Mouse (Mus musculus) gastrocnemius, postnatal 4 days (tissue): ENCODE results near the gene Usp50. TPM values are rescaled to one million over a fixed set of nuclear protein-coding genes. Genes with fewer than 3 reads are reported as not detected.

Experiments used
- DNase-seq, 2 experiments: peaks; one replicate each; pipeline ENCODE4 v3.0.0; 2021 to 2022; ENCODE audit warnings: low spot score in 2 of 2, mixed read lengths in 2 of 2
- long read RNA-seq, 2 experiments: library from polyadenylated mRNA; stranded (forward); transcript quantifications; one replicate each; pipeline ENCODE4 v2.0.0; 2021
- total RNA-seq, 2 experiments: library from RNA; stranded (reverse); gene quantifications; 2 replicates each; pipeline ENCODE4 v1.2.3; 2021

Gene Usp50
- not detected for total RNA-seq
- long read RNA-seq, experiment 1, partial matches to known transcripts: 0 of 1 reads
- long read RNA-seq, experiment 1, other reads (novel, unspliced or antisense): 1 of 1 reads
- long read RNA-seq, experiment 2, partial matches to known transcripts: 0 of 25 reads
- long read RNA-seq, experiment 2, other reads (novel, unspliced or antisense): 25 of 25 reads

DNA sequence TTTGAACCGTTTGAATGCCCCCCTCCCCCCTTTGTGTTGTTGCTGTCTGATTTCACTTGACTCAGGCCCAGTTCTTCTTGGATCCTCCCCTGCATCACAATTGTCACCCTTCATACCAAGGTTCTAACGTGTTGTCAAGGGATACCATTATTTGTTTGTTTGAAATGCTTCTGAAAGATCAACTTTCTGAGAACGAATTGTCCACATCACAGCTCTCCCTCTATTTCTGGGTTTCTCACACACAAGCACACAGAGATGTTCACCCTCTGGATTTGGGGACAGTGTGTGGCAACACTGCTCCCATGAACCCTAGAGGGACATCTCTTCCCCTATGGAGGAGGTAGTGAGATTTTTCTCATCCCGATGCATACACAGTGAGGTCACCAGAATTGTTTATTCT lies at the start of gene Usp50:
Usp50 (minus strand) TSS at position 101 of the 400 bp plus-strand sequence.
- DNase-seq: no peak

DNA sequence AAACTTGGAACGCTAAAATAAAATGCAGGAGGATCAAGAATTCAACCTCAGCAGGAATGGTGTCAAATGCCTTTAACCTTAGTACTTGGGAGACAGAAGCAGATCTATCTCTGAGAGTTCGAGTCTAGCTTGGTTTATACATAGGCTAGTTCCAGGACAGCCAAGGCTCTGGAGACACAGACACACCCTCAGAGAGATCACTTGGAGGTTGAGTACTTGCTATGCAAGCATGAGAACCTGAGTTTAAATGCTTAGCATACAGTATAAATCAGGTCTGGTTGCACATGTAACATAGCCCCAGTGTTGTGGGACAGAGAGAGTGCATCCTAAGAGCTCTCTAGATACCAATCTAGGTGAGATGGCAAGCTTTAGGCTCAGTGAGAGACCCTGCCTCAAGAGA lies 34.1 kb upstream of the Usp50 start:
- no peak for DNase-seq

DNA sequence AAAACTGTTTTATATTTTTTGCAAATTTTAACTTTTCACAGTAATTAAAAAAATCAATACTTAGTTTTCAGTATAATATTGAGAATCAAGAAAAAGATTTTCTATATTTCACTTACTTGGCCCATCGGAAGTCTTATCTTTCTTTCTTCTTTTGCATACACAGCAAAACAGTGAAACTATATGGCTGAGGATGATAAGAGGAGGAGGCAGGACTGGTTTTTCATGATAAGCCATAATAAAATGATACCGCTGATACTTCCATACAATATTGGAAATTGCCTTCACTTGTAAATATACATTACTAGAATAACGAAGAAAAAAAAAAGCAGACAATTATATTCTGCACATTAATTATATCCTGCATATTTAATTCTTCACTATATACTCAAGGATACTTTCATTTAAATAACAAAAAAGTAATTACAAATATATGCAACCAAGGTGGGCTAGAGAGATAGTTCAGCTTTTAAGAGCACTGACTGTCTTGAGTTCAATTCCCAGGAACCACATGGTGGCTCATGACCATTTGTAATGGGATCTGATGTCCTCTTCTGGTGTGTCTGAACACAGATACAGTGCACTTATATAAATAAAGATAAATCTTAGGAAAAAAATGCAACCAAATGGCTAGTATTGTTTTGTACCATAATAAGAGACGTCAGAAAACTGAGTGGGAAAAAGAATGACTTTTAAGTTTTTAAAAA lies 33.5 kb upstream of the Usp50 start:
- no peak for DNase-seq

DNA sequence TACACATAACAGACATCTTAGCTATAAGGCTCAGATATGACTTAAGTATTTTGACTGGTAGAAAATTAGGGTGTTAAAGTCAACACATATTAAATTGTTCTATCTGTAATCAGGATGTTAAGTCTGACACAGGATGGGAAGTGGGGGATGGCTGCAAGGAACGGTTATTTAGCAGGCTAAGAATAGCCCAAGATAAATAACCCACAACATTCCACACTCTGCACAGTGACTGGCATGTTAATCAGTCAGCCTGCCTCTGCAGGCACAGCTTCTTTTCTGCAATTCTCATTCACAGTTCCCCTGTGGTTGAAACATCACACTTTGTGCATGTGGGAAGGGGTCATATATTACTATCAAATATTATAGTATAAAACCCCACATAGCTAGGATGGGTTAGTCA lies 32.6 kb upstream of the Usp50 start:
- no peak for DNase-seq

DNA sequence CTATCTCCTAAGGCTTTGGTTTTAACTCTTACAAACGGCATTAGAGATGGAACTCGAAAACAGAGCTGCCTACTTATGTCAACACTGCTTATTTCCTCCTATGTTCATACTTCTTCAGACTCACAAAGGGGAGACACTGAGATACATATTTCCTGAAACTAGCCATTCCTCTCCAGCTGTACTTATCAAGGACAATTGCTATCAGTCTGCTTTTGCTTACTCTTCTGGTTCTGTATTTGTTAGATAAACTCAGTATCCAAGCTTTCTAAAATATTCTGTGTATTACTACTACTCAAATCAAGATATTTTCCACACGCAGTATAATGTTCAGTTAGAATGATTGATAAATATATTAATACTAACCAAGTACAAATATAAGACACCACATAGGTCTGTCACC lies 18.7 kb upstream of the Usp50 start:
- DNase-seq: no peak

DNA sequence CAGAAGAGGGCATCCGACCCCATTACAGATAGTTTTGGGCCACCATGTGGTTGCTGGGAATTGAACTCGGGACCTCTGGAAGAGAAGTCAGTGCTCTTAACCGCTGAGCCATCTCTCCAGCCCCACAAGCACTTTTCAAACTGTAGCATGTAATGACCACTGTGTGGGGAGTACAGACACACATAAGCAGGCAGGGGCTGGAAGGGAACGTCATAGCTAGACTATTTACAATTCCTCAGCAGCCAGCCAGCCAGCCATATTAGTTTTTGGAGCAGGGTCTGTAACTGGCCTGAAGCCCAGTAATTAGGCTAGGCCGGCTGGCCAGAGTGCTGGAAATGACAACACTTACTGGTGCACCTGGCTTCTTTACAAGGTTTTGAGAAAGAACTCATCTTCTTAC lies 15.2 kb upstream of the Usp50 start:
- DNase-seq: no peak

DNA sequence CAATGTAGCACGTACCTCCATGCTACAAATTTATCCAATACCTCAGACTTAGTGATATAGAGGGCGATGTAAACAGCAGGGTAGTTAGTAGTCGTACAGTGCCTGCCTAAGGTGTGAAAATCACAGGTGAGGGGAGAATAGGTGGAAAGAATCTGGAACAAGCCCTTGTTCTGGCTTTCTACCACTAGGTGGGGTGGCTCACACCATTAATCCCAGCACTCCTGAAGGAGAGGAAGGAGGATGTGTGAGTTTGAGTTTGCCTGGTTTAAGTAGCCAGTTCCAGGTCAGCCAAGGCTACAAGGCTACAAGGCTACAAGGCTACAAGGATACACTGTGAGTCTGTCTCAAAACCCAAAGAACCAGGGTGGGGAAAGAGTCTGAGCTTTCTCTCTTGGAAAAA lies 12.4 kb upstream of the Usp50 start:
- DNase-seq: no peak

DNA sequence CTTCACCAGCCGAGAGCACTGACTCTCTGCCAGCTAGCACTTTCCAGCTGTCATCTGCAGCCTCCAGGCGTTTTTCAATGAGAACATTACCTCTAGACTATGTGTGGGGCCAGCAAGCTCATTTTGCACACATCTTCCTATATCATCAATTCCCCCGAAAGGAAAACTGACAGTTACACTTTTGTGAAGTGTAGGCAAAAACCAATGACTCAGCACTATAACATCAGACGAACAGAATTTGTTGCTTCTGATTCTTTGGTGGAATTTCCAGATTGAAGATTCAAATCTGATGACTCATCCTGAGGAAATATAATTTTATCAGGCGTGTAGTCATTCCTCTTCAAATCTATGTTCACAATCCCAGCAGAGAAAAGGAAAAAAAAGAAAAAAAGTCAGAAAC lies 9.3 kb upstream of the Usp50 start:
- DNase-seq: no peak

DNA sequence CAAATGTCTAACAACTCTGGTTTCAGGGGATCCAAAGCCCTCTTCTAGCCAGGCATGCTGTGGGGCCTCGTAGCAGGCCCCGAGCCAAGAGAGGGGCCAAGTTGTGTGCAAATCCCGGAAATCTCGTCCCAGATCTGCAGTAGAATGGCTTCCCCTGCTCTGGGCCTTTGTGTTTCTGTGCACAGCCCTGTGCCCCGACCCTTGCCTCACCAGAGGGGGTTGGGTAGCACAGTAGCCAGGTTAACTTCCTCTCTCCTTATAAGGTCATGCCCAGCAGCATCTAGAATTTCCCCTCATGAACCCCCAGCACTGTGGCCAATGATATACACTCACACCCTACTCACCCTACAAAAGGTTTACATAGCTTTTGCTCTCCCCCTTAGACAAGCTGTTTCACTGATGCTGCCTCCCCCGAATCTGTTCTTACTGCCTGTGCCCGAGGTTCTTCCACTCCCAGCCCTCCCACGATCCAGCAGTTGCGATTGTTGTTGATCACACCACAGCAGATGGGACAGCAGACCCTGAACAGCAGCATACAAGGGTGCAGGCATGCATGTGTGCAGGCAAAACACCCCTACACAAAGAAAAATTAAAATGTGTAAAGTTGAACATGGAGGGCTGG lies 4.6 kb upstream of the Usp50 start:
- no peak for DNase-seq

DNA sequence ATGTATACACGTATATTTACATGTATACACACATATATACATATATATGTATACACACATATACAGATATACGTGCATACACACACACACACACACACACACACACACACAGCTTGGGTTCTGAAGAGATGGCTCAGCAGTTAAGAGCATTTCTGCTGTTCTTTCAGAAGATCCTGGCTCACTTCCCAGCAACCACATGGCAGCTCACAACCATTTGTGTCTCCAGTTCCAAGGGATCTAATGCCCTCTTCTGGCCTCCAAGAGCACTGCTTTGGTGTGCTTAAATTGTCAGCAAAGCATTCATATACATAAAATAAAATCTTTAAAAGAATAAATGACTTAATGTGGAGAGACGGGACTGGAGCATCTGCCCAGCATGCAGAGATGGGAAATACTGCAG lies 837 bp downstream of the Usp50 start:
- DNase-seq: peak; percentile 37 to 70

DNA sequence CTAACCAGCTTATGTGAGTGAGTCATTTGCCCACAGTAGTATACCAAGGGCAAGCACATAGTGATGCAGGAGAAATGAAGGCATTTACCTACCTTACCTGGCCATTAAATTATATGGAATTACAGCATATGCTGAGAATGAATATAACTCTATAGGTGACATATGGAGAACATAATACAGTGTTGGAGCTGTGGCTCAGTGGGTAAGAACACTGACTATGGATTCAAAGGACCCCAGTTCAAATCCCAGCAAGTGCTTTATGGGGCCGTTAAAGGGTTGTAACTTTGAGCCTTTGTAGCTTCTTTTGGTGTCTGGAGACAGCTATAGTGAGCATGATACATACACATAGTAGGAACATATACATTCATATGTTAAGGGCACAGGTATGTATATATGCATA lies 1.8 kb downstream of the Usp50 start:
- DNase-seq: no peak

DNA sequence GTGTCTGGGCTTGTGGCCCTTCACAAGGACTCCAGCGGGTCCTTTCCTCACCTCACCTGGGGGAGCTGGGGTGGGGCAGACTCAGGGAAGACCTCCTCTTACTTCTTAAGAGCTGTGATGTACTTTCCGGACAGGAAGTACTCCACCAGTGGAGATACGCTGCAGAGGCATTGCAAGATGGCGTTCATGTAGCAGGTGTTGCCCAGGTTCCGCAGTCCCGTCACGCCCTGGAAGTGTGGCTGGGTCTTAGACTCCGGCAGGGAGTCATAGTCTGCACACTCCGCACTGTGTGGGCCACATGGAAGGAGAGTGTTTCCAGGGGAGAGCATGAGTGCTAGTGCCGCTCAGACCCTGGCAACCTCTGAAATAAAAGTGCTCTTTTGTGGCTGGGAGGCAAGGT lies 3.0 kb downstream of the Usp50 start:
- DNase-seq: no peak

DNA sequence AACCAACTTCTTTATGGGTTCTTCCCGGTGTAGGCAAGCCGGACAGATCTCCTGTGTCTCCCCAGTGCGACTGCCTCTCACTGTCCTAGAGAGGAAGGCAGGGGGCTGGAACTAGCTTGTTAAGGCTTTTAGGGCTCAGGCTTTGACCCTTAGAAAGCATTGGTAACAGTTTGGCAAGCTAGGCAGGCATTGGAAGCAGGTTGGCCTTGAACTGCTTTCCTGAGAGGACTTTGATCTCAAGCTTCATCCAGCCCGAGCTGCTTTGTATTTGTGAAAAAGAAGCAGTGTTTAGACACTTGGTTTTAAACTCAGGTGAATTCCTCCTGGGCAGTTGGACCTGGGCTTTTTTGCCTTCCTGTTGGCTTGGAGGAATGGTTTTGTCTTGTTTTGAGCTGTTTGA lies 4.5 kb downstream of the Usp50 start:
- DNase-seq: no peak

DNA sequence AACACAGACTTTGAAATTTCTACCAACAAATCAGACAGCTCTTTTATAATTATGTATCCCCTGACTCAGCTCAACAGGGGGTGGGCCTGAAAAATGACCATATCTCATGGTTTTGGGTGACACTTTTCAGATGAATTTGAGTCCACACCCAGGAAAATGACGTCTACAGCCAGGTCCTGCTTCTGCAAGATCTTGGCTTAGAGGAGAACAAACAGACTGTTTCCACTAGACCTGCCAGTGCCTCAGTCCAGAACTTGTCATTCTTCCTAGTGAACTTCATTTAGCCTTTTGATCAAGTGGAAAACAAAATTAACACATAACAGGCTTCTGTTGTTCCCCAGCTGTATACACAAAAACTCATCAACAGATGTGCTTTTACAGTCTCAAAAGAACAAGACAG lies 6.9 kb downstream of the Usp50 start:
- no peak for DNase-seq

DNA sequence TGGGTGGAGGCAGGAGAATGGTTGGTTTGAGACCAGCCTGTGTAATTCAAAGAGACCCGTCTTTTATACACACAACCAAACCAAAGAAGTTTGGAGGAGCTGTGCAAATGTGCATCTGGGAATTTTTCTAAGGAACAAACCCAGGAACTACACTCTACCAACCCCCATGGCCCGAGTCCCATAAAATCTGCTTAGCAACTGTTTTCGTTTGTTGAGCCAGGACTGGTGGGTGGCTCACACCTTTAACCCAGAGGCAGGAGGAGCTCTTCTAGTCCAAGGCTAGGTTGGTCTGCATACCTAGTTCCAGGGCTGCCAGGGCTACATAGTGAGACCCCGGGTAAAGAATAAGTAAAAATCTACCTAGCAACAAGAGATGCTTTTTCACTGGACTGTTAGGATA lies 7.3 kb downstream of the Usp50 start:
- no peak for DNase-seq

DNA sequence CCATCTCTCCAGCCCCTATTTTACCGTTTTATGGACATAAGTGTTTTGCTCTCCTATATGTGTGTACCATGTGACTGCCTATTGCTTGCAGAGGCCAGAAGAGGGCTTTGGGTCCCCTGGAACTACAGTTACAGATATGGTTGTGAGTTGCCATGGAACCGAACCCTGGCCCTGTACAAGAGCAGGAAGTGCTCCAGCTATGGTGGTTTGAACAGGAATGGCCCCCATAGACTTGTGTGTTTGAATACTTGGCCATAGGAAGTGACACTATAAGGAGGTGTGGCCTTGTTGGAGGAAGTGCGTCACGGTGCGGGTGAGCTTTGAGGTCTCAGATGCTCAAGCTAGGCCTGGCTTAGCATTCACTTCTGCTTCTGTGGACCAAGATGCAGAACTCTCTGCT lies 11.1 kb downstream of the Usp50 start:
- DNase-seq: no peak

DNA sequence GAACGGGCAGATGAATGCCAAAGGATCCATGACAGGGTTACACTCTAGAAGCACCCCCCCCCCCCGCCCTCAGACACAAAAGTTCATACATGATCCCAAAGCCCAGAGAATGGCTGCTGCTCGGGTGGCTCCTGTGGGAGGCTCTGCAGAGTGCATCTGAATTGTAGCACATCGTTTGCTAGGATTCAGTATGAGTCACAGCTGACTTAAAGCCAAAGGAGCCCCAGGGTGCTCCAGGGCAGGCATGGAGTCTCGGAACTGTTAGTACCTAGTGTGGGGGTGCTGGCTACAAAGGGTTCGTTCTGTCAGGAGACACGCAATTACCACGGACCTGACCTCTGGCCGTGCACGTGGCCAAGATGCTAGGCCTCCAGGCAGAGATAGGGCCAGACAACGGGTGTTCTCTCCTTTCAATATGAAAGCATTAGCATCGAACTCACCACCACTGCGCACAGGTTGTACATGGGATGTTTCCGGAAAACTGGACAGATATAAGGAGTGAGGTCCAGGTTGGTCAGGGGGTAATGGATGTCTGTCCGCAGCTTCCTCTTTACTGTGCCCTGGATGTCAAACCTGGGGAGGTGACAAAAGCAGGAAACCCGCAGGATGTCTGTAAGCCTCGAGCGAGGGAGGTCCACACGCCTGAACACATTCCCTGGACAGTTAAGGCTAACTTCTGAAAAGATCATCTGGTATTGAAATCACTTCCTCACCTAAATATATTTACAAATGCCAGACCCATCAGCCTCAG lies 13.7 kb downstream of the Usp50 start:
- DNase-seq: no peak

DNA sequence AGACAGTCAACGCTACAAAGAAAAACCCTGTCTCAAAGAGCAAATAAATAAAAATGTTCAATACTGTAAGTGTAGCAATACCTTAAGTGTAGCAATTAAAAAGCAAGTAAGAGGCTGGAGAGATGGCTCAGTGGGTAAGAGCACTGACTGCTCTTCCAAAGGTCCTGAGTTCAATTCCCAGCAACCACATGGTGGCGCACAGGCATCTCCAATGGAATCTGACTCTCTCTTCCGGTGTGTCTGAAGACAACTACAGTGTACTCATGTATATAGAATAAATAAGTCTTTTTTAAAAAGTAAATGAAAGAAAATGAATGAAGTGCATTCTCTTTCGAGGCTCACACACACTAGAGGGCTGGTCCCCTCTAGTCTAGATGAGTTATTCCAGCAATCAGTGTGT lies 15.1 kb downstream of the Usp50 start:
- DNase-seq: no peak

DNA sequence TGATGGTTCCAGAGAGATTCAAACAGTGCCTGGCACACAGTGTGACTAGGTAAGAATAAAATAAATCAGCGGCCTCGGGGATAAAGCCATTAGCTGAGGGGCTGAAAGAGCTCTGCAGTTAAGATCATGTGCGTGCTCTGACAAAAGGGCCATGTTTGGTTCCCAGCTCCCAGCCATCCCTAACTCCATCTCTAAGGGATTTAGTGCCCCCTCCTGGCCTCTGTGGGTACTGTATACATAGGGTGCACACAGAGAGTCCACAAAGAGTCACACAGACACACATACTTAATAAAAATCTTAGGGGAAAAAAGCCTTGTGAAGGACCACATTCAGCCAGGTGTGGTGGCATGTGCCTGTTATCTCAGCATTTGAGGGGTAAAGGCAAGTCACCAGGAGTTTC lies 15.7 kb downstream of the Usp50 start:
- no peak for DNase-seq

DNA sequence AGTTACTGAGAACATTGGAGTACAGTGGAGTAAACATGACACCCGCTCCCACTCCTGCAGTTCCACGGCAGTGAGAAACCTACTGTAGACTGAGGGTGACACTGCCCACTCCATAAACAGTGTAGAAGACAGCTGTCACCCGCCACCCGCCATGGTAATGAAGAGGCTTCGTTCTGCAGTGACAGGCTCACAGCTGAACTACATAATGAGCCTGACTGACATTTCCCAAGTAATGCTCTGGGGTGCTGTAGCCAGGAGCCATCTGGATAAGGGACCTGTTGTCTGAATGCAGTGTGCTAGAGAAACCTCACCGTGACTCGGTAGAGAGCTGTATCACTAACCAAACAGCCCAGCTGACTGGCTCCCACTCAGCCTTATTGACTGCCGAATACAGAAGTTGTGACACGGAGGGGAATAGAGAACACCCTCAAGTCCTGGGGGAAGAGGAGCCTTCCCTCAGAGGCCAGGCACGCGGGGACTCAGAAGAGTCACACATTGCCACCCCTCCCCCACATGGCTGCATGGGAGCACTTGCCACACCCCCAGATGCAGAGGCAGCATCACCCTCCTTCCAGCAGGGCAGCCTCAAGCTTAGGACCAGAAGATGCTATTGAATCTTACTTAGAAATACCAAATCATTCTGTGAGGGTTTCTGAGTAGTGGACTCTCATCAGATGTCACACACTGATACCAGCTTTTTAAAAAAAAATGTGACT lies 17.2 kb downstream of the Usp50 start:
- no peak for DNase-seq

DNA sequence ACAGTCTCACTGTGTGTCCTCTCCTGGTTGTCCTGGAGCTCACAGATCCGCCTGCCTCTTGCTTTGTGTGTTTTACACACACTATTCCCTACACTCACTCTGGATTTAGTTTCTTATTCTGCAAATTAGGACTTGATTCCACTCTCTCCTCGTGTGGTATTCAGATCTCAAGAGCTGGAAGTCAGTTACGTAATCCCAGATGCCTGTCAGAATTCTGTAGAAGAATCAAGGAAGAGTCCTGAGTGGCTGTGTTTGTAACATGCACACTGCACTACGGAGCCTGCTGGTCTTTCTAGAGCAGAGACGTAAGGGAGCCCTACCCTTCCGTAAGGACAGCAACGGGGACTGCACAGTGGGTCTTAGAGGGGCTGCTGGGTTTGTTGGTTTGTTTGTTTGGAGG lies 23.9 kb downstream of the Usp50 start:
- no peak for DNase-seq

DNA sequence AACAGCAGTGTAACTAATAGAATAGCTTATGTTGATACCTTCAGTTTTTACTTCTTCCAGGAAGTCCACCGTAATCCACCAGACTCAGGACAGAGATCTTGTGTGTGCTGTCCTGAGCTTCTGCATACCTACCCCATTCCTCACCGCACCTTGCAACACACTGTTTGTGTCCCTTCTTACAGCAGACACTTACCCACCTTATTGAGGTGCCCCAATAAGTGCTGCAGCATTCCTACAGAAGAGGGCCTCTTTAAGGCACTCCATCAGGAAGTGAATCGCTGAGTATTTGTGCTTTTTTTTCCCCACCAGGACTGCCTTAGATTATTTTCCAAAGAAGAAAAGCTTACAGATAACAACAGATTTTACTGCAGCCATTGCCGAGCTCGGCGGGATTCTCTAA lies 27.6 kb downstream of the Usp50 start:
- DNase-seq: no peak
